Mouse (Mus musculus) limb, embryonic 12.5 days (tissue): Measurements from ENCODE around the gene Rragd. TPM values are rescaled to one million over a fixed set of nuclear protein-coding genes. Genes with fewer than 3 reads are reported as not detected.
A peak's percentile ranks its signal among the peaks of the same experiment; 100 is the strongest.
"Not testable (repeated sequence)": the region's sequence is repeated elsewhere in the genome, so short reads cannot be mapped to it uniquely, and the experiment has no call there.

Source experiments
- ATAC-seq: fragments of 200-750 bp; cut with Nextera tagmentation; 2 replicates; pipeline ENCODE4 v1.8.0; 2017; ENCODE audit warnings: low read depth, moderate TSS enrichment; ENCODE audit not compliant: insufficient number of reproducible peaks, insufficient read depth, low FRiP score, low TSS enrichment
- H3K27ac ChIP-seq: fragments of 300-500 bp; sonication (generic); 2 replicates; pipeline ENCODE4 v1.5.1; 2016; ENCODE audit warnings: mild to moderate bottlenecking, moderate library complexity
- H3K27me3 ChIP-seq: fragments of 300-500 bp; sonication (generic); 2 replicates; pipeline ENCODE4 v1.6.1; 2016; ENCODE audit warnings: mild to moderate bottlenecking, moderate library complexity
- H3K36me3 ChIP-seq: fragments of 300-500 bp; sonication (generic); 2 replicates; pipeline ENCODE4 v1.6.1; 2016; ENCODE audit warnings: mild to moderate bottlenecking, moderate library complexity
- H3K4me1 ChIP-seq: fragments of 300-500 bp; sonication (generic); replicated peaks from 2 replicates; pipeline ENCODE4 v1.6.1; 2016
- H3K4me2 ChIP-seq: fragments of 300-500 bp; sonication (generic); 2 replicates; pipeline ENCODE4 v1.6.1; 2016; ENCODE audit warnings: mild to moderate bottlenecking, moderate library complexity
- H3K4me3 ChIP-seq: fragments of 300-500 bp; sonication (generic); replicated peaks from 2 replicates; pipeline ENCODE4 v1.5.1; 2016; ENCODE audit warnings: mild to moderate bottlenecking
- H3K9ac ChIP-seq: fragments of 300-500 bp; sonication (generic); replicated peaks from 2 replicates; pipeline ENCODE4 v1.6.1; 2016; ENCODE audit warnings: mild to moderate bottlenecking, moderate library complexity
- H3K9me3 ChIP-seq: fragments of 300-500 bp; sonication (generic); 2 replicates; pipeline ENCODE4 v1.6.1; 2016; ENCODE audit warnings: mild to moderate bottlenecking, moderate library complexity
- WGBS: fragments of 180-500 bp; shearing (Covaris S2); methylation state at CpG from one replicate; pipeline ENCODE4 v1.1.7; 2016; 5-methylcytosine and 5-hydroxymethylcytosine counted together
- polyA plus RNA-seq: library from polyadenylated mRNA; unstranded; fragments of >200 nt; fragmentation: Nextera tagmentation; extraction: Ambion mirVana; gene quantifications from 2 replicates; pipeline ENCODE4 v1.2.1, GENCODE M21; 2016

The Rragd gene
- polyA plus RNA-seq, 1 experiment from 2014 or later = 23.9 TPM

GRCm38 (mm10) chr4:32956423-32956822 is 26.4 kb upstream of the Rragd start:
- H3K27me3 ChIP-seq = peaks cover 17% of the 10 kb centered on the region; the same call in 1 of the 2 replicates
- H3K9me3 ChIP-seq = no peaks in the 10 kb centered on the region
- H3K4me3 ChIP-seq = no peak overlapping the region
- H3K36me3 ChIP-seq = no peaks in the 10 kb centered on the region
- peaks cover 14% of the 10 kb centered on the region for H3K4me1 ChIP-seq
- H3K4me2 ChIP-seq = no peak overlapping the region
- 43% methylated on average over 2 of the region's 2 CpGs for WGBS
- no peak overlapping the region for H3K27ac ChIP-seq
- no peak overlapping the region for H3K9ac ChIP-seq
- ATAC-seq = no peak

DNA sequence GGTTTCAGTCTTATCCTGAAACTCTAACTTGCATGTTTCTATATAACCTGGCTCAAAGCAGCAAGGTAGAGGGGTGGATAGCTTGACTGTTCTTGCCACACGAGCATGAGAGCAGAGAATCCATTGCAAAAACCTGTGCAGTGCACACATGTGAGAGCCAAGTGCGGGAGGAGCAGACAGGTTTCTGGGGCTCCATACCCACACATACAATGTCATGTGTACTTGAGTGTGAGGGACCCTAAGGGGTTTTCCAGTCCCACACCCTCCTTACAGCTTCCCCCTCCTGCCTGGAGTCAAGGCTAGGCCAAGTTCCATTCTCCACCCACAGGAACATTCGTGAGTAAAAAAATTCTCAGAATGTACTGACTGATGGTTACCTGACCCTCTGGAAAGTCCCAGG is 21.4 kb upstream of the Rragd start:
- 71% methylated on average over 3 of the region's 3 CpGs for WGBS
- Histone ChIP-seq H3K4me1 (no peaks in the 10 kb centered on the region), H3K36me3 (no peaks in the 10 kb centered on the region), H3K9me3 (no peaks in the 10 kb centered on the region), H3K9ac (no peak overlapping the region), H3K4me3 (no peak overlapping the region), H3K4me2 (no peak overlapping the region), H3K27me3 (no peaks in the 10 kb centered on the region), H3K27ac (no peak overlapping the region)
- no peak for ATAC-seq

DNA sequence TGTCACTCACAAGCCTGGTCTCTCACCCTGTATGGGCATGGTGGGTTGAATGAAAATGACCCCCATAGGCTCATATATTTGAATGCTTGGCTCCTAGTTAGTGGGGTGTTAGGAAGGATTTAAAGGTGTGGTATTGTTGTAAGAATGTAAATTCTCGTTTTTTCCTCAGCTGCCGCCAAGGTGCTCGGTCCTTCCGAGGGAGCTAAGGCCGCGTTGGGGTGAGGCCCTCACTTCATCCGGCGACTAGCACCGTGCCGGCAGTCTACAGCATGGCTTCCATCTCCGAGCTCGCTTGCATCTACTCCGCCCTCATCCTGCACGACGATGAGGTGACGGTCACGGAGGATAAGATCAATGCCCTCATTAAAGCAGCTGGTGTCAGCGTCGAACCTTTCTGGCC is 18.2 kb upstream of the Rragd start:
- not testable (repeated sequence) for ATAC-seq, H3K4me3 ChIP-seq, H3K4me1 ChIP-seq, H3K27ac ChIP-seq, H3K9me3 ChIP-seq, H3K9ac ChIP-seq, H3K27me3 ChIP-seq, H3K36me3 ChIP-seq, H3K4me2 ChIP-seq
- WGBS = 84% methylated on average over 19 of the region's 19 CpGs

GRCm38 (mm10) chr4:32977331-32977730 is 5.5 kb upstream of the Rragd start:
- H3K9me3 ChIP-seq = peaks cover 22% of the 10 kb centered on the region
- no peaks in the 10 kb centered on the region for H3K36me3 ChIP-seq
- H3K4me1 ChIP-seq = peaks cover 6% of the 10 kb centered on the region; the same call in 1 of the 2 replicates
- peaks cover 10% of the 10 kb centered on the region for H3K27me3 ChIP-seq
- H3K27ac ChIP-seq = no peak overlapping the region
- no peak overlapping the region for H3K4me3 ChIP-seq
- no peak overlapping the region for H3K9ac ChIP-seq
- 87% methylated on average over 4 of the region's 4 CpGs for WGBS
- H3K4me2 ChIP-seq = no peak overlapping the region
- no peak for ATAC-seq

DNA sequence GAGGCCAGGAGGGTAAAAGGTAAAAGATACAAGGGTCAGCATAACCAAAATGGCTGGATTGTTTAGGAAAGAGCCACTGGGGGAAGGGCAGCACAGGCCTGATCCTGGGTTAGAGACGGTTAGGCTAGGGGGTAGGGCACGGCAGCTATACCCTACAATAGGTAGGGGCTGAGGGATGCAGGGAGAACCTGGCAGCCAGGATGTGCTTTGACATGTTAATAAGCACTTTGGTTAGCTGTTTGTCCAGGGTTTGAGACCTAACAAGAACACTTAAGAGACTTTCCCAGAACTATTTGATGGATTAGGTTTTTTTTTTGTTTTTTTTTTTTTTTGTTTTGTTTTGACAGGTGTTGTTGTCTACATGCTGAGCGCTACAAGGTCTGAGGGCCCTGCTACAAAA is 2.8 kb upstream of the Rragd start:
- H3K4me2 ChIP-seq = no peak overlapping the region
- no peak for ATAC-seq
- peaks cover 3% of the 10 kb centered on the region; the same call in 1 of the 2 replicates for H3K9me3 ChIP-seq
- WGBS = 74% methylated on average over 3 of the region's 3 CpGs
- H3K4me1 ChIP-seq = peaks cover 19% of the 10 kb centered on the region; the same call in 1 of the 2 replicates
- no peak overlapping the region for H3K4me3 ChIP-seq
- H3K27me3 ChIP-seq = peaks cover 10% of the 10 kb centered on the region
- H3K27ac ChIP-seq = no peak overlapping the region
- H3K36me3 ChIP-seq = no peaks in the 10 kb centered on the region
- H3K9ac ChIP-seq = no peak overlapping the region

DNA sequence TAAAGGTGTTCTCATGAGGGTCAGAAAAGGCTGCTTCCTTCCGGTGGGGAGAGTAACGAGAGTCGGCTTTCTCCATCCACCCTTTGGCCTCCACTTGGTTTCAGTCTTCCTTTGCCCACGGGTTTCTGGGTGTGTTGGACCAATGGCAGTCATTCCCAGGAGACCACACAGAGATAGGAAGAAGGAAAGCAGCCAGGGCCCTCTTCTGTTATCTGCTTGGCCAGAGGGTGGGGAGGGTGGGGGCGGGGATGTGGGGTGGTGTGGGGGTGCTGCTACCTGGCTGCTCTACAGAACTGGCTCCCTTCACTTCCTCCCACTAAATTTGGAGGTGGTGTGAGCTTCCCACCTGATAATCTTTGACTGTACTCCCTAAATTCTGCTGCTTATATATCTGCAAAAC is 1.2 kb upstream of the Rragd start:
- Histone ChIP-seq H3K4me2 (peak overlapping the region; percentile 96; the same call in 1 of the 2 replicates), H3K9me3 (no peaks in the 10 kb centered on the region), H3K9ac (no peak overlapping the region), H3K27me3 (peaks cover 10% of the 10 kb centered on the region), H3K36me3 (no peaks in the 10 kb centered on the region), H3K27ac (no peak overlapping the region), H3K4me3 (no peak overlapping the region), H3K4me1 (peaks cover 23% of the 10 kb centered on the region; the same call in 1 of the 2 replicates)
- no peak for ATAC-seq
- WGBS = 31% methylated on average over 5 of the region's 5 CpGs

- peaks cover 10% of the 10 kb centered on the region for H3K27me3 ChIP-seq
- H3K27ac ChIP-seq = no peak overlapping the region
- H3K9ac ChIP-seq = 0 out of 2 replicates have a peak overlapping the region, but pooled peaks have one; percentile 31
- no peaks in the 10 kb centered on the region for H3K9me3 ChIP-seq
- WGBS = 2% methylated on average over 15 of the region's 15 CpGs
- H3K4me3 ChIP-seq = peak overlapping the region; percentile 85
- no peak for ATAC-seq
- no peaks in the 10 kb centered on the region for H3K36me3 ChIP-seq
- H3K4me1 ChIP-seq = peaks cover 23% of the 10 kb centered on the region; the same call in 1 of the 2 replicates
- H3K4me2 ChIP-seq = peak overlapping the region; percentile 96
These were observed 659 bp upstream of the Rragd start for GRCm38 (mm10) chr4:32982041-32982715.

DNA sequence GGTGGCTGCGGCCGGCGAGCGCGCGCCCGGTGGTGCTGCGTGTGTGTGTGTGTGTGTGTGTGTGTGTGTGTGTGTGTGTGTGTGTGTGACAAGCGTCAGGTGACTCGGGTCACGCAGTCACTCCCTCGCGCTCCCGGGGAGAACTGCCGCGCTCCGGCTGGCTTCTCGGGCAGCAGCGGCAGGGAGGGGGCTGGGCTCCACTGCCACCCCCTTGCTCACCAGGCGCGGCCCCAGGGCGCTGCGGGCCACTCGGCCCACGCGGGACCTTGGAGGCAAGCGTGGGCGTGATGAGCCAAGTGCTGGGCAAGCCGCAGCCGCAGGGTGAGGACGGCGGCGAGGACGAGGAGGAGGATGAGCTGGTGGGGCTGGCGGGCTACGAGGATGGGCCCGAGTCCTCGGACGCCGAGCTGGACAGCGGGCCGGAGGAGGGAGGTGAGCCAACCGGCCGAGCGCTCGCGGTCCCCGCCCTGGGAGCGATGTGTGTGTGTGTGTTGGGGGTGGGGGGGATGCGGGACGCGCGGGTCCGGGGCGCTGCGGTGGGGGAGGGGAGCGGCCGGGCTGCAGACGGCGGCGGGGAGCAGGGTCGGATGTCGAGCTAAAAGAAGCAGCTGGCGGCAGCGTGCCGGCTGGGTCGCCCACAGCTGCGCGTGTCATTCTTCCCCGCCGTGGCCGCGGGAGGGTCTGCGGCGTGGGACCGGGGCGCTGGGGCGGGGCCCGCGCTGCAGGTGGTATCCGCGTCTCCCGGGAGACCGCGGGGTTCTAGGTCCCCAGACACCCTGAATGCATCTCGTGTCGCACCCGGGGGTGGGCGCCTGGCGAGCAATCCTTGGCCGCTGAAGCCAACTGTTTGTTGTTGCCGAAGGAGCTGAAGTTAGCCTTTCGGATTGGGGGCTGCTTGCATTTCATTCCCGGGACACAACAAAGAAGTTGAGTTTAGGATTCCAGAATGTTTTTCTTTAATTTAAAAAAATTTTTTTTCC is 629 bp downstream of the Rragd start:
- Histone ChIP-seq H3K27ac (peak overlapping the region; percentile 84), H3K36me3 (no peaks in the 10 kb centered on the region), H3K9me3 (no peaks in the 10 kb centered on the region), H3K9ac (peak overlapping the region; percentile 88), H3K27me3 (peaks cover 10% of the 10 kb centered on the region), H3K4me3 (peak overlapping the region; percentile 85), H3K4me2 (peak overlapping the region; percentile 96), H3K4me1 (peaks cover 23% of the 10 kb centered on the region; the same call in 1 of the 2 replicates)
- ATAC-seq = peak; percentile 61
- WGBS = under 1% methylated on average over 81 of the region's 94 CpGs

- Histone ChIP-seq H3K9ac (peak overlapping the region; percentile 88), H3K4me3 (peak overlapping the region; percentile 85), H3K4me2 (peak overlapping the region; percentile 96), H3K27ac (peak overlapping the region; percentile 84), H3K36me3 (no peaks in the 10 kb centered on the region), H3K9me3 (no peaks in the 10 kb centered on the region), H3K27me3 (peaks cover 10% of the 10 kb centered on the region), H3K4me1 (peaks cover 23% of the 10 kb centered on the region; the same call in 1 of the 2 replicates)
- WGBS = under 1% methylated on average over 13 of the region's 13 CpGs
- ATAC-seq = no peak
These were observed 1.4 kb downstream of the Rragd start for GRCm38 (mm10) chr4:32984242-32984641.

GRCm38 (mm10) chr4:32984801-32985675 is 2.2 kb downstream of the Rragd start:
- Histone ChIP-seq H3K36me3 (no peaks in the 10 kb centered on the region), H3K4me3 (peak overlapping the region; percentile 85), H3K27ac (peak overlapping the region; percentile 84), H3K27me3 (peaks cover 10% of the 10 kb centered on the region), H3K9ac (peak overlapping the region; percentile 88), H3K9me3 (no peaks in the 10 kb centered on the region), H3K4me2 (peak overlapping the region; percentile 96), H3K4me1 (peaks cover 23% of the 10 kb centered on the region; the same call in 1 of the 2 replicates)
- 8% methylated on average over 13 of the region's 13 CpGs for WGBS
- no peak for ATAC-seq
